ENCODE assay signal across 22 mouse cellular contexts in genomic region chr11:73201021-73201420, GRCm38 (mm10). TPM values are rescaled to one million over a fixed set of nuclear protein-coding genes. Genes with fewer than 3 reads are reported as not detected.
DNase-seq lines count a peak whose midpoint lies in the region; ATAC-seq and TF ChIP-seq lines count a peak whose summit lies in the region.
"Had no signal": no experiment of that assay in that cellular context is flagged by ENCODE, and none has a peak within 500 bp of the region (broad histone marks: within the 10 kb centered on the region; RNA-seq: fewer than 3 reads in every experiment).

No protein-coding gene starts in this region.

- H3K4me2 ChIP-seq in lung, embryonic 14.5 days = no peak overlapping the region
- H3K4me2 ChIP-seq: embryonic facial prominence, embryonic 12.5 days; forebrain, embryonic 13.5 days; heart, embryonic 13.5 days; stomach, embryonic 15.5 days had no signal

- intact Hi-C loops in heart, adult 2 months (cut with DNase I) = loop anchor here (2.0 to 5.0 kb wide), 2 partner anchors 34 to 62 kb away; partner anchors contain the start of gene Haspin

- no peak for TF ChIP-seq CTCF in heart, adult 2 months (IDR thresholded peaks at IDR 0.05)
- TF ChIP-seq CTCF in lung, embryonic 14.5 days (IDR thresholded peaks at IDR 0.05; ENCODE audit: low read depth) = no peak

- H3K27me3 ChIP-seq in heart, adult 2 months (ENCODE audit: control insufficient read depth, insufficient read depth, low read length) = no peaks in the 10 kb centered on the region
- H3K27me3 ChIP-seq in lung, embryonic 14.5 days (ENCODE audit: insufficient read depth, low read length) = no peaks in the 10 kb centered on the region
- H3K27me3 ChIP-seq: embryonic facial prominence, embryonic 12.5 days; forebrain, embryonic 13.5 days; heart, embryonic 13.5 days; stomach, embryonic 15.5 days had no signal

- no peak for ATAC-seq in lung, embryonic 14.5 days (ENCODE audit: insufficient read depth)
- ATAC-seq: forebrain, embryonic 13.5 days had no signal

- no peaks in the 10 kb centered on the region for H3K36me3 ChIP-seq in heart, adult 2 months (ENCODE audit: control insufficient read depth, insufficient read depth, low read length)
- no peaks in the 10 kb centered on the region for H3K36me3 ChIP-seq in lung, embryonic 14.5 days (ENCODE audit: insufficient read depth)
- H3K36me3 ChIP-seq: embryonic facial prominence, embryonic 12.5 days; heart, embryonic 13.5 days; stomach, embryonic 15.5 days had no signal

- no peak overlapping the region for H3K4me3 ChIP-seq in heart, adult 2 months
- no peak overlapping the region for H3K4me3 ChIP-seq in lung, embryonic 14.5 days (ENCODE audit: low read depth, low read length)
- H3K4me3 ChIP-seq: embryonic facial prominence, embryonic 12.5 days; erythroblast, embryonic 14.5 days; forebrain, embryonic 13.5 days; heart, embryonic 13.5 days; left cerebral cortex, adult 2 months; stomach, embryonic 15.5 days had no signal

- H3K4me1 ChIP-seq in heart, adult 2 months (ENCODE audit: control insufficient read depth, insufficient read depth, low read length) = peaks cover 6% of the 10 kb centered on the region
- no peaks in the 10 kb centered on the region for H3K4me1 ChIP-seq in lung, embryonic 14.5 days (ENCODE audit: insufficient read depth)

- H3K79me2 ChIP-seq in heart, adult 2 months (replicated peaks; ENCODE audit: control insufficient read depth, insufficient read depth, low read length) = no peaks in the 10 kb centered on the region

- WGBS in heart, adult 2 months = 59% methylated on average over 2 of the region's 2 CpGs
- WGBS in lung, embryonic 14.5 days = 49% methylated on average over 2 of the region's 2 CpGs

- no peak for TF ChIP-seq EP300 in heart, adult 2 months (IDR thresholded peaks at IDR 0.05; ENCODE audit: insufficient read depth, low read depth, low read length)

- peak; percentile 62 for DNase-seq in adrenal gland, adult 2 months
- no peak for DNase-seq in adrenal gland, adult 8-10 months
- no peak for DNase-seq in heart, adult 2 months
- no peak for DNase-seq in heart, adult 8-10 months (ENCODE audit: low spot score)
- peak; percentile 20 for DNase-seq in lung, embryonic 14.5 days
- DNase-seq in lung, postnatal 25 days (ENCODE audit: low spot score) = no peak
- peak; percentile 30 for DNase-seq in lung, postnatal 10 days
- no peak for DNase-seq in embryo, embryonic 10 days (ENCODE audit: low spot score)
- DNase-seq: cerebellum, adult 8-10 months; layer of hippocampus, adult 9-11 months; left cerebral cortex, postnatal 4 days; liver; thymus, adult 2 months had no signal

- no peaks in the 10 kb centered on the region for H3K9me3 ChIP-seq in lung, embryonic 14.5 days (ENCODE audit: low read depth, low read length)
- H3K9me3 ChIP-seq: embryonic facial prominence, embryonic 12.5 days; forebrain, embryonic 13.5 days; heart, embryonic 13.5 days; stomach, embryonic 15.5 days had no signal

- no peak overlapping the region for H3K9ac ChIP-seq in heart, adult 2 months (ENCODE audit: low read depth, low read length)
- no peak overlapping the region for H3K9ac ChIP-seq in lung, embryonic 14.5 days
- H3K9ac ChIP-seq: embryonic facial prominence, embryonic 12.5 days; forebrain, embryonic 13.5 days; hindbrain, embryonic 14.5 days; stomach, embryonic 15.5 days had no signal

- TF ChIP-seq POLR2A in heart, adult 2 months (IDR thresholded peaks at IDR 0.05; ENCODE audit: insufficient read depth, low read depth, low read length) = no peak

- H3K27ac ChIP-seq in heart, adult 2 months = peak overlapping the region; percentile 15; the same call in 1 of the 2 replicates
- H3K27ac ChIP-seq in lung, embryonic 14.5 days (ENCODE audit: low read depth) = no peak overlapping the region
- H3K27ac ChIP-seq: embryonic facial prominence, embryonic 12.5 days; forebrain, embryonic 13.5 days; heart, embryonic 13.5 days; hindbrain, embryonic 14.5 days; left cerebral cortex, adult 2 months; stomach, embryonic 15.5 days had no signal

RNA-seq across cellular contexts. Expression of gene Shpk, which starts 1.8 kb away (rescaled TPM):
- total RNA-seq in adrenal gland, adult 2 months (2021) = 10 to 100 TPM in 1 of 2 experiments, 1 to 10 TPM in 1; 8.8 to 12.4 TPM
- polyA plus RNA-seq in adrenal gland, adult 2 months (2012; rRNA removed) = 10.0 and 10.9 TPM in 2 replicates
- total RNA-seq in adrenal gland, adult 8-10 months (2022) = 10 to 100 TPM; 12.0 to 19.3 (median 14.2) TPM
- 1 to 10 TPM in 1 of 2 experiments, under 1 TPM in 1; 0.97 to 1.1 TPM for total RNA-seq in heart, adult 2 months (2021)
- polyA plus RNA-seq in heart, adult 2 months (2012; rRNA removed) = 2.2 and 2.8 TPM in 2 replicates
- 1 to 10 TPM in 3 of 4 experiments, under 1 TPM in 1; 0.68 to 1.7 (median 1.4) TPM for total RNA-seq in heart, adult 8-10 months (2022)
- 0.93 and 1.3 TPM in 2 replicates for polyA plus RNA-seq in lung, embryonic 14.5 days (2014; fragmentation: Nextera tagmentation; extraction: Ambion mirVana)

RNA-seq across cellular contexts. Expression of gene Ctns, which starts 2.2 kb away (rescaled TPM):
- total RNA-seq in adrenal gland, adult 2 months (2021) = 10 to 100 TPM; 16.8 to 18.3 TPM
- 11.1 and 12.5 TPM in 2 replicates for polyA plus RNA-seq in adrenal gland, adult 2 months (2012; rRNA removed)
- 10 to 100 TPM; 15.3 to 26.2 (median 20.2) TPM for total RNA-seq in adrenal gland, adult 8-10 months (2022)
- total RNA-seq in heart, adult 2 months (2021) = 10 to 100 TPM; 10.7 to 11.8 TPM
- polyA plus RNA-seq in heart, adult 2 months (2012; rRNA removed) = 12.7 and 15.4 TPM in 2 replicates
- total RNA-seq in heart, adult 8-10 months (2022) = 1 to 10 TPM; 7.5 to 10.0 (median 9.6) TPM
- polyA plus RNA-seq in lung, embryonic 14.5 days (2014; fragmentation: Nextera tagmentation; extraction: Ambion mirVana) = 11.4 and 12.7 TPM in 2 replicates

RNA-seq across cellular contexts. Expression of gene Tax1bp3, which starts 24.1 kb away (rescaled TPM):
- 10 to 100 TPM; 71.0 to 87.8 TPM for total RNA-seq in adrenal gland, adult 2 months (2021)
- 71.0 and 77.0 TPM in 2 replicates for polyA plus RNA-seq in adrenal gland, adult 2 months (2012; rRNA removed)
- 100 to 1,000 TPM in 1 of 4 experiments, 10 to 100 TPM in 3; 61.0 to 105 (median 84.6) TPM for total RNA-seq in adrenal gland, adult 8-10 months (2022)
- total RNA-seq in heart, adult 2 months (2021) = 10 to 100 TPM; 45.0 to 48.5 TPM
- polyA plus RNA-seq in heart, adult 2 months (2012; rRNA removed) = 60.4 and 63.0 TPM in 2 replicates
- 10 to 100 TPM; 36.7 to 52.6 (median 46.8) TPM for total RNA-seq in heart, adult 8-10 months (2022)
- 252 and 263 TPM in 2 replicates for polyA plus RNA-seq in lung, embryonic 14.5 days (2014; fragmentation: Nextera tagmentation; extraction: Ambion mirVana)

RNA-seq across cellular contexts. Expression of gene Emc6, which starts 24.2 kb away (rescaled TPM):
- 10 to 100 TPM; 86.1 to 88.7 TPM for total RNA-seq in adrenal gland, adult 2 months (2021)
- 91.0 and 117 TPM in 2 replicates for polyA plus RNA-seq in adrenal gland, adult 2 months (2012; rRNA removed)
- 10 to 100 TPM; 47.4 to 77.6 (median 63.9) TPM for total RNA-seq in adrenal gland, adult 8-10 months (2022)
- 10 to 100 TPM; 80.5 to 98.5 TPM for total RNA-seq in heart, adult 2 months (2021)
- 50.5 and 54.3 TPM in 2 replicates for polyA plus RNA-seq in heart, adult 2 months (2012; rRNA removed)
- 10 to 100 TPM; 80.9 to 93.8 (median 89.9) TPM for total RNA-seq in heart, adult 8-10 months (2022)
- polyA plus RNA-seq in lung, embryonic 14.5 days (2014; fragmentation: Nextera tagmentation; extraction: Ambion mirVana) = 118 and 135 TPM in 2 replicates

RNA-seq across cellular contexts. Expression of gene Trpv1, which starts 33.1 kb away (rescaled TPM):
- under 1 TPM; 0.21 to 0.26 TPM for total RNA-seq in adrenal gland, adult 2 months (2021)
- polyA plus RNA-seq in adrenal gland, adult 2 months (2012; rRNA removed) = 0.62 and 1.0 TPM in 2 replicates
- under 1 TPM in 2 of 4 experiments, not detected in 2; 0.20 to 0.81 TPM for total RNA-seq in adrenal gland, adult 8-10 months (2022)
- under 1 TPM; 0.08 to 0.11 TPM for total RNA-seq in heart, adult 2 months (2021)
- polyA plus RNA-seq in heart, adult 2 months (2012; rRNA removed) = 0.21 and 0.29 TPM in 2 replicates
- under 1 TPM in 1 of 4 experiments, not detected in 3; 0.09 TPM for total RNA-seq in heart, adult 8-10 months (2022)
- not detected in 2 replicates for polyA plus RNA-seq in lung, embryonic 14.5 days (2014; fragmentation: Nextera tagmentation; extraction: Ambion mirVana)
- total RNA-seq: heart, postnatal 36 days; MEL had no signal
- polyA plus RNA-seq: erythroblast, embryonic 14.5 days; forebrain, embryonic 13.5 days; heart, embryonic 13.5 days; stomach, embryonic 15.5 days had no signal

Comparison
In these comparisons a context has a peak if more than half of its experiments do, and no peak if none do; other contexts are left out.
1. DNase-seq: peak in adrenal gland, adult 2 months (single experiment), lung, embryonic 14.5 days (single experiment) and lung, postnatal 10 days (single experiment); none in adrenal gland, adult 8-10 months (single experiment), heart, adult 2 months (0 of 2), heart, adult 8-10 months (single experiment), lung, postnatal 25 days (single experiment) and embryo, embryonic 10 days (single experiment).